Mouse (Mus musculus) c-Kit-positive CD71-positive TER-119-negative erythroid progenitor cells, embryonic 14.5 days (primary cell): Measurements from ENCODE around the gene Ten1.

ENCODE experiments used
- DNase-seq: peaks from one replicate; pipeline ENCODE4 v3.0.0-alpha.2; 2013; ENCODE audit warnings: low read depth

The Ten1 gene

GRCm38 (mm10) chr11:116198639-116199531 lies at the start of gene Ten1, which contains the start of gene Acox1:
Ten1 (plus strand) TSS chr11:116198855.
Acox1 (minus strand) TSS chr11:116199045.
- DNase-seq, result peak; percentile 87

- DNase-seq, result no peak
Observed at GRCm38 (mm10) chr11:116149341-116149740, 49.3 kb upstream of the Ten1 start.

GRCm38 (mm10) chr11:116150960-116151359 lies 47.7 kb upstream of the Ten1 start:
- no peak for DNase-seq

- DNase-seq, result no peak
Observed at GRCm38 (mm10) chr11:116161312-116161711, 37.3 kb upstream of the Ten1 start.

- DNase-seq, result no peak
Observed at GRCm38 (mm10) chr11:116162146-116162545, 36.5 kb upstream of the Ten1 start.

- no peak for DNase-seq
Observed at GRCm38 (mm10) chr11:116163002-116163401, 35.7 kb upstream of the Ten1 start.

- no peak for DNase-seq
Observed at GRCm38 (mm10) chr11:116167232-116167631, 31.4 kb upstream of the Ten1 start.

GRCm38 (mm10) chr11:116167884-116168439 lies 30.7 kb upstream of the Ten1 start, which contains the start of gene Fbf1:
Fbf1 (minus strand) TSS chr11:116168166.
- peak; percentile 90 for DNase-seq

GRCm38 (mm10) chr11:116169214-116169613 lies 29.4 kb upstream of the Ten1 start:
- no peak for DNase-seq

GRCm38 (mm10) chr11:116170003-116170800 lies 28.5 kb upstream of the Ten1 start:
- DNase-seq, result no peak

GRCm38 (mm10) chr11:116171959-116172358 lies 26.7 kb upstream of the Ten1 start:
- DNase-seq, result no peak

- no peak for DNase-seq
Observed at GRCm38 (mm10) chr11:116174775-116175448, 23.7 kb upstream of the Ten1 start.

GRCm38 (mm10) chr11:116176010-116176409 lies 22.6 kb upstream of the Ten1 start:
- no peak for DNase-seq

GRCm38 (mm10) chr11:116178411-116179121 lies 20.1 kb upstream of the Ten1 start:
- no peak for DNase-seq

GRCm38 (mm10) chr11:116185836-116186235 lies 12.8 kb upstream of the Ten1 start:
- DNase-seq, result no peak

GRCm38 (mm10) chr11:116186360-116186759 lies 12.3 kb upstream of the Ten1 start:
- DNase-seq, result no peak

GRCm38 (mm10) chr11:116187226-116187930 lies 11.3 kb upstream of the Ten1 start:
- no peak for DNase-seq

- DNase-seq, result no peak
Observed at GRCm38 (mm10) chr11:116194619-116195018, 4.0 kb upstream of the Ten1 start.

GRCm38 (mm10) chr11:116195252-116195651 lies 3.4 kb upstream of the Ten1 start:
- no peak for DNase-seq

- no peak for DNase-seq
Observed at GRCm38 (mm10) chr11:116196336-116196735, 2.3 kb upstream of the Ten1 start.
